Mouse (Mus musculus): ENCODE data around the gene Mios. TPM values are rescaled to one million over a fixed set of nuclear protein-coding genes. Genes with fewer than 3 reads are reported as not detected.

The Mios gene
- total RNA-seq, 2 experiments from 2014 or later, result 16.8 to 17.1 TPM

- DNase-seq, result no peak
These were observed 69.5 kb downstream of the Mios start for GRCm38 (mm10) chr6:8278426-8279002.

- DNase-seq, result no peak
These were observed 74.2 kb downstream of the Mios start for GRCm38 (mm10) chr6:8283255-8283654.

DNA sequence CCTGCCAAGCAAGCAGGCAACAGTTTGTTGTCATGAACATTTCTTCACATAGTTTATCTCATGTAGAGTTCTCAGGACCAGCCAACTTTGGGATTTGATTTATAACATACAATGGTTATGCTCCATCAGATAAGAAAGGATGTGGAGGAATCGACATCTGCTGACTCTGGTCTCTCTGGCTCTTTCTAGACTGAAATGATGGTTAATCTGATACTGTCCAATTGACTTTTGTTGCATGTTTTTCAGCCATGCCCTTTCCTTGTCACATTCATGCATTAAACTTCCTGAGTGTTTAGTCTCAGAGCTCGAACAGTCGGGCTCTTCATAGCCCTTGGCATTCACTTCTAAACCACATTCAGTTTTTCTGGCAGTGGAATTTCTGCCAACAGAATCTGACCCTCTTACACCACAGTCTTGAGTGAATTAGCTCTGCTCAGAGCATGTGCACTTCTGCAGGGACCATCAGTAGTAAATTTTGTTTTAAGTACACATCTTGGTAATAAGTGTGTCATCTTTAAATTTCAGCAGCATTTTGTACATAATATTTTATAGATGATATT, 76.5 kb downstream of the Mios start:
- DNase-seq, result no peak

Other genes starting within 250 kb of the Mios start
- gene Col28a1, start 16.6 kb upstream of the Mios start, total RNA-seq (2021), result under 1 TPM; 0.22 to 0.36 TPM
- gene Rpa3, start 50.0 kb downstream of the Mios start, total RNA-seq (2021), result 10 to 100 TPM; 19.6 to 22.8 TPM
- 10 to 100 TPM; 12.5 to 13.6 TPM for gene Umad1, start 50.1 kb downstream of the Mios start, total RNA-seq (2021)
- gene Gm45062, start 50.2 kb downstream of the Mios start, total RNA-seq (2021), result not detected

Data from heart, adult 18-20 months (tissue).